Mouse (Mus musculus): Measurements from ENCODE around the gene Mrps26.
"Not testable (repeated sequence)": the region's sequence is repeated elsewhere in the genome, so short reads cannot be mapped to it uniquely, and the experiment has no call there.

Mrps26 gene

GRCm38 (mm10) chr2:130574960-130575359 is 11.4 kb downstream of the Mrps26 start:
- intact Hi-C loops (cut with DNase I) = no loop called here

- intact Hi-C loops (cut with DNase I) = no loop called here
Measured at GRCm38 (mm10) chr2:130575873-130576272, 12.3 kb downstream of the Mrps26 start, which contains the start of gene Oxt. TSS of gene Oxt (plus strand) at chr2:130576173.

- intact Hi-C loops (cut with DNase I) = not testable (repeated sequence)
Measured at GRCm38 (mm10) chr2:130576564-130576963, 13.0 kb downstream of the Mrps26 start.

GRCm38 (mm10) chr2:130577021-130577420 is 13.5 kb downstream of the Mrps26 start:
- intact Hi-C loops (cut with DNase I) = no loop called here

- intact Hi-C loops (cut with DNase I) = no loop called here
Measured at GRCm38 (mm10) chr2:130577632-130578031, 14.1 kb downstream of the Mrps26 start.

- intact Hi-C loops (cut with DNase I) = no loop called here
Measured at GRCm38 (mm10) chr2:130578148-130578547, 14.6 kb downstream of the Mrps26 start.

- intact Hi-C loops (cut with DNase I) = no loop called here
Measured at GRCm38 (mm10) chr2:130579791-130580190, 16.2 kb downstream of the Mrps26 start.

GRCm38 (mm10) chr2:130581201-130581600 is 17.7 kb downstream of the Mrps26 start:
- intact Hi-C loops (cut with DNase I) = no loop called here

GRCm38 (mm10) chr2:130582552-130582951 is 19.0 kb downstream of the Mrps26 start, which contains the start of gene Avp:
TSS of gene Avp (minus strand) at chr2:130582554.
- intact Hi-C loops (cut with DNase I) = no loop called here

GRCm38 (mm10) chr2:130583902-130584560 is 20.5 kb downstream of the Mrps26 start:
- intact Hi-C loops (cut with DNase I) = no loop called here

- intact Hi-C loops (cut with DNase I) = no loop called here
Measured at GRCm38 (mm10) chr2:130586016-130586415, 22.5 kb downstream of the Mrps26 start.

- intact Hi-C loops (cut with DNase I) = no loop called here
Measured at GRCm38 (mm10) chr2:130588373-130588772, 24.8 kb downstream of the Mrps26 start.

- intact Hi-C loops (cut with DNase I) = no loop called here
Measured at GRCm38 (mm10) chr2:130589157-130589556, 25.6 kb downstream of the Mrps26 start.

- intact Hi-C loops (cut with DNase I) = no loop called here
Measured at GRCm38 (mm10) chr2:130589761-130590160, 26.2 kb downstream of the Mrps26 start.

GRCm38 (mm10) chr2:130591016-130591415 is 27.5 kb downstream of the Mrps26 start:
- intact Hi-C loops (cut with DNase I) = no loop called here

- intact Hi-C loops (cut with DNase I) = no loop called here
Measured at GRCm38 (mm10) chr2:130595596-130595995, 32.1 kb downstream of the Mrps26 start.

GRCm38 (mm10) chr2:130597601-130598010 is 34.1 kb downstream of the Mrps26 start:
- intact Hi-C loops (cut with DNase I) = no loop called here

- intact Hi-C loops (cut with DNase I) = no loop called here
Measured at GRCm38 (mm10) chr2:130598399-130598798, 34.9 kb downstream of the Mrps26 start.

- intact Hi-C loops (cut with DNase I) = no loop called here
Measured at GRCm38 (mm10) chr2:130602195-130602594, 38.7 kb downstream of the Mrps26 start.

- intact Hi-C loops (cut with DNase I) = loop anchor here (10.0 kb wide), 2 partner anchors 52 to 162 kb away; partner anchors contain the start of genes Ddrgk1 and Itpa
Measured at GRCm38 (mm10) chr2:130613091-130613490, 49.5 kb downstream of the Mrps26 start.

Data from adrenal gland (tissue).